Mouse (Mus musculus): ENCODE measurements around the gene Rps6kc1.

DNA sequence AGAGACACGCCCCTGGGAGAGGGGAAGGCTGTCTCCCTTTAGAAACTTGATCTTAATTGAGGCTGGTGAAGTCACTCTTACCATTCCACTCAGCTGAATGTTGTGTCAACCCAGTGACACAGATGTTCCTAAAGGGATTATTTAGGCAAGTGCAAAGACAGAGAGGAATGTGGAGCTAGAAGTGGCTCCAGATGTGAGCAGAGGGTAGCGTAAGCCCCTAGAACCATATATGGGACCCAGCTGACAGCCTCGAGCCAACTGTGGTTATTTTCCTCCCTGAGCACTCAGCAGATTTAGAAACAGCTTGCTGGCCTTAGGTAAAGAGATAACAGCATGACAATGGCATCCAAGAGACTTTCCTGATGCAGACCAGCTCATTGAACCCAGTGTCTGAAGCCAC, 41.4 kb upstream of the Rps6kc1 start:
- TF ChIP-seq CTCF (IDR thresholded peaks at IDR 0.05; ENCODE audit: low read depth, low read length), result no peak
- no peak for TF ChIP-seq POLR2A (IDR thresholded peaks at IDR 0.05; ENCODE audit: extremely low read depth, insufficient read depth, low read length)

All from liver, adult 2 months (tissue).